Mouse (Mus musculus) liver, embryonic 16.5 days (tissue): ENCODE results near the gene Stk40. TPM values are rescaled to one million over a fixed set of nuclear protein-coding genes. Genes with fewer than 3 reads are reported as not detected.

Experiments
- ATAC-seq: fragments of 200-750 bp; cut with Nextera tagmentation; 2 replicates; pipeline ENCODE4 v1.8.0; 2017; ENCODE audit warnings: low read depth, mild to moderate bottlenecking, moderate number of reproducible peaks, moderate library complexity
- H3K27ac ChIP-seq: fragments of 300-500 bp; sonication (generic); 2 replicates; pipeline ENCODE4 v1.5.1; 2014; ENCODE audit warnings: mild to moderate bottlenecking, low read length
- H3K27me3 ChIP-seq: fragments of 300-500 bp; sonication (generic); 2 replicates; pipeline ENCODE4 v1.6.1; 2014; ENCODE audit warnings: low read depth, low read length, mixed read lengths; ENCODE audit not compliant: control insufficient read depth, insufficient read depth
- H3K36me3 ChIP-seq: fragments of 300-500 bp; sonication (generic); 2 replicates; pipeline ENCODE4 v1.6.1; 2014; ENCODE audit warnings: mild to moderate bottlenecking; ENCODE audit not compliant: control insufficient read depth, insufficient read depth
- H3K4me1 ChIP-seq: fragments of 300-500 bp; sonication (generic); 2 replicates; pipeline ENCODE4 v1.6.1; 2014; ENCODE audit warnings: low read depth, low read length, mixed read lengths; ENCODE audit not compliant: control insufficient read depth
- H3K4me2 ChIP-seq: fragments of 300-500 bp; sonication (generic); 2 replicates; pipeline ENCODE4 v1.6.1; 2014; ENCODE audit warnings: low read depth, low read length, mixed read lengths
- H3K4me3 ChIP-seq: fragments of 300-500 bp; sonication (generic); 2 replicates; pipeline ENCODE4 v1.5.1; 2014; ENCODE audit warnings: low read depth, mild to moderate bottlenecking, low read length
- H3K9ac ChIP-seq: fragments of 300-500 bp; sonication (generic); 2 replicates; pipeline ENCODE4 v1.6.1; 2014; ENCODE audit warnings: low read depth, low read length
- H3K9me3 ChIP-seq: fragments of 300-500 bp; sonication (generic); replicated peaks from 2 replicates; pipeline ENCODE4 v1.6.1; 2016; ENCODE audit warnings: low read length; ENCODE audit not compliant: control insufficient read depth
- WGBS: fragments of 180-500 bp; shearing (Covaris S2); extraction: QIAGEN DNeasy Blood & Tissue Kit; methylation state at CpG from one replicate; pipeline ENCODE4 v1.1.7; 2014; ENCODE audit not compliant: insufficient replicate concordance; 5-methylcytosine and 5-hydroxymethylcytosine counted together
- polyA plus RNA-seq: library from polyadenylated mRNA; unstranded; fragments of >200 nt; fragmentation: Nextera tagmentation; extraction: Ambion mirVana; gene quantifications from 2 replicates; pipeline ENCODE4 v1.2.1, GENCODE M21; 2015

Gene Stk40
- polyA plus RNA-seq, 1 experiment from 2014 or later, result 12.9 TPM

DNA sequence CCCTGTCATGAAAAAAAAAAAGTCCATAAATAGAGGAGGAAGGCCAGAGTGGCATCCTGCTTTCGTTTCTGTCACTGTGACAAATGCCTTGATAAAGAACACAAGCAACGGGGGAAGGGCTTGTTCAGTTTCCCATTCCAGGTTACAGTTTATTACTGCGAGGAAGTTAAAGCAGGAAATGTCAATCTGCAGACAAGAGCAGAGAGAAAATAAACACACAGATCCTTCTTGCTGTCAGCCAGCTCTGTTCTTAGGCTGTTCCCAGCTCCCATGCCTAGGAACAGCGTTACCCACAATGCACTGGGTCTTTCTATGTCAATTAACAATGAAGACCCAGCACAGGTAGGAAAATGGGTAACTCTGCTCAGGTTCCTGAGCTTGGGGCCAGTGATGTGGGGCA, 51.4 kb downstream of the Stk40 start:
- no peak overlapping the region for H3K4me3 ChIP-seq
- 12% methylated on average over 4 of the region's 4 CpGs for WGBS
- ATAC-seq, result no peak
- H3K9me3 ChIP-seq, result no peaks in the 10 kb centered on the region
- peak overlapping the region; percentile 69 for H3K27ac ChIP-seq
- no peak overlapping the region for H3K4me2 ChIP-seq
- no peaks in the 10 kb centered on the region for H3K27me3 ChIP-seq
- H3K36me3 ChIP-seq, result no peaks in the 10 kb centered on the region
- no peak overlapping the region for H3K9ac ChIP-seq
- peaks cover 13% of the 10 kb centered on the region for H3K4me1 ChIP-seq

DNA sequence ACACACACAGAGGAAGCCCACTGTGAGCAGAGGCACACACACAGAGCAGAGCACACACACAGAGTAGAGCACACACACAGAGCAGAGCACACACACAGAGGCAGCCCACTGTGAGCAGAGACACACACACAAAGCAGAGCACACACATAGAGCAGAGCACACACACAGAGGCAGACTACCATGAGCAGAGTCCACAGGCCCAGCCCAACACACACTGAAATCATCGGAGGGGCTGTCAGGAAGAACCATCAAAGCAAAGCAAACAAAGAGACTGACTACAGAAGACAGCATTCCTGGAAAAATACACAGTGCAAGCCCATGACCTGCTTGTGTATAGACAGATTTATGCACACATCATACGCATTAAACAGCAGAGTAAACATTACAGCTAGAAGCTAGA, 52.1 kb downstream of the Stk40 start:
- Histone ChIP-seq H3K36me3 (no peaks in the 10 kb centered on the region), H3K9me3 (no peaks in the 10 kb centered on the region), H3K9ac (no peak overlapping the region), H3K4me2 (no peak overlapping the region), H3K27ac (peak overlapping the region; percentile 69), H3K27me3 (no peaks in the 10 kb centered on the region), H3K4me3 (no peak overlapping the region), H3K4me1 (peaks cover 9% of the 10 kb centered on the region)
- ATAC-seq, result peak; percentile 75
- WGBS, result 56% methylated on average over 2 of the region's 2 CpGs

GRCm38 (mm10) chr4:126156617-126157016, 52.9 kb downstream of the Stk40 start:
- H3K27ac ChIP-seq, result peak overlapping the region; percentile 69; the same call in 1 of the 2 replicates

DNA sequence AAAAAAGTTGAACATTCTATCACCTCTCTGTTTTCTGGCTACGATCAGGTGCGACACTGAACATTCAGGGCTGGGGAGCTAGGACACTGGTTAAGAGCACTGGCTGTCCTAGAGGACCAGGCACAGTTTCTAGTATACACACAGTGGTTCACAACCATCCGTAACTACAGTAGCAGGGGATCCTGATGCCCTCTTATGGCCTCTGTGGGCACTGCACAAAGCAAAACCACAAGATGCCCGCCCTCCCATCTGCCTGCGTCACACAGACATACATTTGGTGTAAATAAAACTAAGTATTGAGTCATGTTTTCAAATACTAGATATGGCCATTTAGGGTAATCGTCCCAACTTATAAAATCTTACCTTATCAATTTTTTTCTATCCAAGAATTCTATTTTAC, 53.8 kb downstream of the Stk40 start:
- Histone ChIP-seq H3K9ac (no peak overlapping the region), H3K27ac (no peak overlapping the region), H3K4me1 (peaks cover 12% of the 10 kb centered on the region), H3K27me3 (no peaks in the 10 kb centered on the region), H3K36me3 (no peaks in the 10 kb centered on the region), H3K4me3 (no peak overlapping the region), H3K9me3 (no peaks in the 10 kb centered on the region), H3K4me2 (no peak overlapping the region)
- WGBS, result 69% methylated on average over 6 of the region's 6 CpGs
- ATAC-seq, result no peak

More at GRCm38 (mm10) chr4:126156617-126157016, 52.9 kb downstream of the Stk40 start:
- no peak for ATAC-seq
- no peaks in the 10 kb centered on the region for H3K36me3 ChIP-seq
- peaks cover 9% of the 10 kb centered on the region for H3K4me1 ChIP-seq
- no peaks in the 10 kb centered on the region for H3K27me3 ChIP-seq
- no peak overlapping the region for H3K9ac ChIP-seq
- H3K4me3 ChIP-seq, result no peak overlapping the region
- no peaks in the 10 kb centered on the region for H3K9me3 ChIP-seq
- no peak overlapping the region for H3K4me2 ChIP-seq
- WGBS, result 59% methylated on average over 5 of the region's 5 CpGs

GRCm38 (mm10) chr4:126159455-126159854, 55.7 kb downstream of the Stk40 start:
- ATAC-seq, result no peak
- H3K4me3 ChIP-seq, result no peak overlapping the region
- H3K27ac ChIP-seq, result no peak overlapping the region
- H3K4me1 ChIP-seq, result peaks cover 25% of the 10 kb centered on the region
- 68% methylated on average over 8 of the region's 8 CpGs for WGBS
- H3K9me3 ChIP-seq, result no peaks in the 10 kb centered on the region
- H3K36me3 ChIP-seq, result no peaks in the 10 kb centered on the region
- H3K4me2 ChIP-seq, result no peak overlapping the region
- no peak overlapping the region for H3K9ac ChIP-seq
- no peaks in the 10 kb centered on the region for H3K27me3 ChIP-seq

DNA sequence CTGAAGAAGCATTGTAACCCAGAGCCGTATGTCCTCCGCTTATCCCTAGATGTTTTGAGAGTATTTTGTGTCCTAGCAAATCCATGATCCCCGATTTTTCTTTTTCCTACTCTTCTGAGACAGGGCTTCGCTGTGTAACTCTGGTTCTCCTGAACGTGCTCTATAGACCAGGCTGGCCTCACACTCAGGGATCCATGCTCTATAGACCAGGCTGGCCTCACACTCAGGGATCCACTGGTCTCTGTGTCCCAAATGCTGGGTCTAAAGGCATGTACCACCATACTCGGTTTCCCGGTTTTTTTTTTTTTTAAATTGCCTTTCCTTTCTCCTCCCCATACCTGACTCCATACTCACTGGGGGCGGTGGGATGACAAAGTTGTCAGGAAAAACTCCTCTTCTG, 57.2 kb downstream of the Stk40 start:
- H3K9ac ChIP-seq, result no peak overlapping the region
- H3K4me1 ChIP-seq, result peaks cover 16% of the 10 kb centered on the region
- H3K4me2 ChIP-seq, result no peak overlapping the region
- H3K9me3 ChIP-seq, result no peaks in the 10 kb centered on the region
- WGBS, result 75% methylated on average over 8 of the region's 8 CpGs
- H3K27me3 ChIP-seq, result no peaks in the 10 kb centered on the region
- H3K4me3 ChIP-seq, result no peak overlapping the region
- peaks cover 5% of the 10 kb centered on the region; the same call in 1 of the 2 replicates for H3K36me3 ChIP-seq
- no peak for ATAC-seq
- no peak overlapping the region for H3K27ac ChIP-seq

DNA sequence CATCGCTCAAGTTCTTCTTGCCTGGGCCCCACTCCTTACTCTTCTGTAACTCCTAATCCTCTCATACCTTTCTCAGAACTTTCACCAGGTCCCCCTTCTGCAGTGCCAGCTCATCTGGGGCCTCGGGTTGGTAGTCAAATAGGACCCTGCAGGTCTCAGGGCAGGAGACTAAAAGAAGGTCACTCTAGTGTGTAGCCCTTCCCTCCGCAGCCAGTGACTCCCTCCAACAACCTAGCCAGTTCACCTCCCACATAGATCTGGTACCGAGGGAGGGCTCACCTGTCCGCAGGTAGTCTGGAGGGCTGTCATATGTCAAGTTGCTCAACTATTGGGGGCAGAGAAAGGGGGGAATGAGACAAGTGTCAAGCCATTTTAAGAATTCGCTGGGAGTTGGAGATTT, 57.7 kb downstream of the Stk40 start:
- H3K9ac ChIP-seq, result no peak overlapping the region
- ATAC-seq, result no peak
- H3K27me3 ChIP-seq, result no peaks in the 10 kb centered on the region
- no peak overlapping the region for H3K4me2 ChIP-seq
- H3K4me1 ChIP-seq, result peaks cover 16% of the 10 kb centered on the region
- peaks cover 10% of the 10 kb centered on the region for H3K36me3 ChIP-seq
- WGBS, result 75% methylated on average over 6 of the region's 6 CpGs
- H3K27ac ChIP-seq, result no peak overlapping the region
- H3K4me3 ChIP-seq, result no peak overlapping the region
- no peaks in the 10 kb centered on the region for H3K9me3 ChIP-seq

GRCm38 (mm10) chr4:126161986-126162385, 58.2 kb downstream of the Stk40 start:
- peak overlapping the region; percentile 76; the same call in 1 of the 2 replicates for H3K9ac ChIP-seq
- ATAC-seq, result no peak
- H3K4me1 ChIP-seq, result peaks cover 16% of the 10 kb centered on the region
- H3K36me3 ChIP-seq, result peaks cover 15% of the 10 kb centered on the region
- H3K4me2 ChIP-seq, result peak overlapping the region; percentile 96; the same call in 1 of the 2 replicates
- 74% methylated on average over 9 of the region's 9 CpGs for WGBS
- H3K27ac ChIP-seq, result no peak overlapping the region
- no peaks in the 10 kb centered on the region for H3K27me3 ChIP-seq
- no peak overlapping the region; the same call in 1 of the 2 replicates for H3K4me3 ChIP-seq
- no peaks in the 10 kb centered on the region for H3K9me3 ChIP-seq

GRCm38 (mm10) chr4:126162544-126163066, 58.8 kb downstream of the Stk40 start:
- Histone ChIP-seq H3K4me2 (peak overlapping the region; percentile 96), H3K36me3 (peaks cover 18% of the 10 kb centered on the region), H3K27me3 (no peaks in the 10 kb centered on the region), H3K27ac (peak overlapping the region; percentile 74), H3K9me3 (no peaks in the 10 kb centered on the region), H3K4me3 (peak overlapping the region; percentile 67), H3K4me1 (peaks cover 16% of the 10 kb centered on the region), H3K9ac (peak overlapping the region; percentile 76)
- WGBS, result under 1% methylated on average over 44 of the region's 44 CpGs
- ATAC-seq, result peak; percentile 85
